Mouse (Mus musculus): ENCODE results near the gene Ube2j1.

DNA sequence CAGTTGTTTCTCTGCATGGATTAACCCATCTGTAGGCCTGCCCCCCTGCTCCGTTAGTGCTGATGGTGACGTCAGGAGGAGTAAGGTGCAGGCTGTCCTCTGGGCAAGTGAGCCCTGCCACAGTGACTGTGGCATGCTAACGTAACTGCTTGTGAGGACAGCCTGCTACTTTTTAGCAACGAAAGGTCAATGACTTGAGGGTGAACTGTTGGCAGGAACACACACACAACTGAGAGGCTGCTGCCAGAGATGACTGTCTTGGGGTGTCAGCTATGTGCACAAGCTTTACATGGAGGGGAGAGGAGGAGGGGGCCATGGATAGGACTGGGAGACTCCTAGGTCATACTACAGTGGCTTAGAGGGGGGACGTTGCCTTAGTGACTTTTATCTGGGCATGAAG, 43.6 kb downstream of the Ube2j1 start:
- TF ChIP-seq CTCF (IDR thresholded peaks at IDR 0.05; ENCODE audit: low read depth, low read length) (no peak), POLR2A (IDR thresholded peaks at IDR 0.05; ENCODE audit: extremely low read depth, insufficient read depth, low read length) (no peak)
